Mouse (Mus musculus) intestine, postnatal 0 days (tissue): Measurements from ENCODE around the gene Osbpl7. TPM values are rescaled to one million over a fixed set of nuclear protein-coding genes. Genes with fewer than 3 reads are reported as not detected.
A peak's percentile ranks its signal among the peaks of the same experiment; 100 is the strongest.

Experiments
- ATAC-seq: fragments of 200-750 bp; cut with Nextera tagmentation; 2 replicates; pipeline ENCODE4 v1.8.0; 2017; ENCODE audit warnings: mild to moderate bottlenecking, moderate TSS enrichment, moderate library complexity
- H3K27ac ChIP-seq: fragments of 300-500 bp; sonication (generic); 2 replicates; pipeline ENCODE4 v1.5.1; 2014; ENCODE audit warnings: mild to moderate bottlenecking, low read depth, low read length, moderate library complexity
- H3K27me3 ChIP-seq: fragments of 300-500 bp; sonication (generic); replicated peaks from 2 replicates; pipeline ENCODE4 v1.6.1; 2014; ENCODE audit warnings: low read length, mixed read lengths; ENCODE audit not compliant: control insufficient read depth, insufficient read depth
- H3K36me3 ChIP-seq: fragments of 300-500 bp; sonication (generic); 2 replicates; pipeline ENCODE4 v1.6.1; 2014; ENCODE audit warnings: mild to moderate bottlenecking, moderate library complexity; ENCODE audit not compliant: control insufficient read depth, insufficient read depth
- H3K4me1 ChIP-seq: fragments of 300-500 bp; sonication (generic); replicated peaks from 2 replicates; pipeline ENCODE4 v1.6.1; 2014; ENCODE audit warnings: antibody characterized with exemption, low read length, mixed read lengths; ENCODE audit not compliant: control insufficient read depth, insufficient read depth
- H3K4me2 ChIP-seq: fragments of 300-500 bp; sonication (generic); replicated peaks from 2 replicates; pipeline ENCODE4 v1.6.1; 2014; ENCODE audit warnings: low read depth, mild to moderate bottlenecking, moderate library complexity
- H3K4me3 ChIP-seq: fragments of 300-500 bp; sonication (generic); 2 replicates; pipeline ENCODE4 v1.5.1; 2014; ENCODE audit warnings: low read depth, low read length
- H3K9ac ChIP-seq: fragments of 300-500 bp; sonication (generic); 2 replicates; pipeline ENCODE4 v1.6.1; 2014; ENCODE audit warnings: mild to moderate bottlenecking, low read depth, low read length
- H3K9me3 ChIP-seq: fragments of 300-500 bp; sonication (generic); 2 replicates; pipeline ENCODE4 v1.6.1; 2016; ENCODE audit warnings: mixed run types; ENCODE audit not compliant: control insufficient read depth
- CTCF ChIP-seq: sonication (generic); IDR thresholded peaks from 2 replicates; pipeline ENCODE4 v1.5.1; 2016; ENCODE audit warnings: low read depth, mild to moderate bottlenecking, control low read depth, antibody characterized with exemption, moderate library complexity
- WGBS: fragments of 180-500 bp; shearing (Covaris S2); extraction: QIAGEN DNeasy Blood & Tissue Kit; methylation state at CpG from one replicate; pipeline ENCODE4 v1.1.7; 2014; 5-methylcytosine and 5-hydroxymethylcytosine counted together
- polyA plus RNA-seq: library from polyadenylated mRNA; unstranded; fragments of >200 nt; fragmentation: Nextera tagmentation; extraction: Ambion mirVana; gene quantifications from 2 replicates; pipeline ENCODE4 v1.2.1, GENCODE M21; 2015

The Osbpl7 gene
- polyA plus RNA-seq, 1 experiment from 2014 or later = 10.6 TPM

- Histone ChIP-seq H3K4me3 (no peak overlapping the region), H3K9ac (no peak overlapping the region), H3K9me3 (no peaks in the 10 kb centered on the region), H3K36me3 (peaks cover 8% of the 10 kb centered on the region; the same call in 1 of the 2 replicates), H3K27me3 (no peaks in the 10 kb centered on the region), H3K27ac (no peak overlapping the region), H3K4me2 (no peak overlapping the region), H3K4me1 (no peaks in the 10 kb centered on the region)
- 28% methylated on average over 3 of the region's 3 CpGs for WGBS
- no peak for ATAC-seq
- peak; percentile 86 for TF ChIP-seq CTCF
Observed at GRCm38 (mm10) chr11:97072533-97072932, 22.1 kb downstream of the Osbpl7 start.

GRCm38 (mm10) chr11:97074235-97074634, 23.8 kb downstream of the Osbpl7 start:
- ATAC-seq = no peak
- WGBS = 70% methylated on average over 8 of the region's 8 CpGs
- no peak for TF ChIP-seq CTCF
- Histone ChIP-seq H3K27me3 (no peaks in the 10 kb centered on the region), H3K4me1 (no peaks in the 10 kb centered on the region), H3K27ac (no peak overlapping the region), H3K4me2 (no peak overlapping the region), H3K4me3 (no peak overlapping the region), H3K9ac (no peak overlapping the region), H3K9me3 (no peaks in the 10 kb centered on the region), H3K36me3 (no peaks in the 10 kb centered on the region)

DNA sequence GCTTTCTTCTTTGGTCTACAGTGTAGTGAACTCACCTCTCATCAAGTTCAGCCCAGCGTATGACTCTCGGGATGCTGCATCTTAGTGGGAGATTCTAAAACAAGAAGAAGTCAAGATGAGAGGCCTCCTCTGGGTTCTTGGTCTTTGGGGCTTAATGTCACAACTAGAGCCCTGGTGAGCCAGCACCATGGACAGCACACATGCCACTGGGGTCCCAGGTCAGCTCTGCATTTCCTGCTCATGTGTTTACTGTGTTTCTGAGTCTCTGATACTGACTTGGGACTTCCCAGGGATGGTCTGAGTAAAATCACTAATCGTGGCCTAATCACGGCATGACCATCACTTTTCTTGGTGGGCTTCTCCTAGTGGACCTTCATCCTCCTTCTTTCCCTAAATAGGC, 28.3 kb downstream of the Osbpl7 start:
- H3K4me2 ChIP-seq = no peak overlapping the region
- no peak overlapping the region for H3K4me3 ChIP-seq
- H3K9ac ChIP-seq = no peak overlapping the region
- H3K9me3 ChIP-seq = no peaks in the 10 kb centered on the region
- TF ChIP-seq CTCF = no peak
- 38% methylated on average over 4 of the region's 4 CpGs for WGBS
- H3K36me3 ChIP-seq = no peaks in the 10 kb centered on the region
- no peak overlapping the region for H3K27ac ChIP-seq
- H3K4me1 ChIP-seq = no peaks in the 10 kb centered on the region
- ATAC-seq = no peak
- no peaks in the 10 kb centered on the region; the same call in 1 of the 2 replicates for H3K27me3 ChIP-seq

DNA sequence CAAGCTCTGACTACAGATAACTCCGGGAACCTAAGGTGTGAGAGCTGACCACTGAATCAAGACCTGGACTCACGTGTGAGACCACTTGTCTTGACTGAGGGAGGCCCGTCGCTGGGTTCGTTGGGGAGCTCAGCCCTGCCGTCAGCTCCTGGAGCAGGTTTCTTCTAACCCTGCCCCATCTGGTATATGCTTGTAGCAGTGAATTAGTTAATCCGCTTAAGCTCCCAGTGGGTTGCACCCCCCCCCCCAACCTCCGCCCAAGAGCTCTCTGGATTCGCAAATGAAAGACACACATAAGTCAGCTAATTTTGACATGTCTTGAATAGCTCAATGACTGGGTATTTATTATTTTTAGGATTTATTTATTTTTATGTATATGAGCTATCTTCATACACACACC, 29.9 kb downstream of the Osbpl7 start:
- 40% methylated on average over 9 of the region's 9 CpGs for WGBS
- no peaks in the 10 kb centered on the region for H3K36me3 ChIP-seq

DNA sequence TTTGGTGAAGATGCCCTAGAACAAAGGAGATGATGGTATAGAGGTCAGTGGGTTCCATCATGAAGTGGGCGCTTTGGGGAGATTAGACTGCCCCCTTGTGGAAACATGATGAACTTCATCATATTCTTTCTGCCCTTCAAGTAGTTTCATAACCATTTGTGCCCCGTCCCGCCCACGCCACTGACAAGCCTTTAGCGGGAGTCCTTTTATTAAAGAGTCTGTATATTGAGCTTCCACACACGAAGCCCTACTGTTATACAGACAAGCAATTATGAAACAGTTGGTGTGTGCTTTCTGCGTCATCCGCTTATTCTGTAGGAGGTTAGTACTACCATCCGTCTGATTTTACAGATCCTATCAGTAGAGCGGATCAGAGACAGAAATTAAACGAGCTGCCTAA, 32.5 kb downstream of the Osbpl7 start:
- H3K4me3 ChIP-seq = no peak overlapping the region
- no peaks in the 10 kb centered on the region for H3K4me1 ChIP-seq
- H3K27me3 ChIP-seq = no peaks in the 10 kb centered on the region; the same call in 1 of the 2 replicates
- H3K36me3 ChIP-seq = no peaks in the 10 kb centered on the region
- 32% methylated on average over 11 of the region's 11 CpGs for WGBS
- H3K27ac ChIP-seq = no peak overlapping the region
- no peak overlapping the region for H3K9ac ChIP-seq
- H3K9me3 ChIP-seq = no peaks in the 10 kb centered on the region
- TF ChIP-seq CTCF = peak; percentile 79
- no peak overlapping the region for H3K4me2 ChIP-seq
- 0 out of 2 replicates have a peak, but pooled peaks have one; percentile 10 for ATAC-seq

More for the DNA sequence above, 29.9 kb downstream of the Osbpl7 start:
- no peaks in the 10 kb centered on the region; the same call in 1 of the 2 replicates for H3K27me3 ChIP-seq
- no peaks in the 10 kb centered on the region for H3K4me1 ChIP-seq
- H3K4me2 ChIP-seq = no peak overlapping the region
- ATAC-seq = no peak
- H3K27ac ChIP-seq = no peak overlapping the region
- no peaks in the 10 kb centered on the region for H3K9me3 ChIP-seq
- H3K4me3 ChIP-seq = no peak overlapping the region
- TF ChIP-seq CTCF = no peak
- H3K9ac ChIP-seq = no peak overlapping the region

DNA sequence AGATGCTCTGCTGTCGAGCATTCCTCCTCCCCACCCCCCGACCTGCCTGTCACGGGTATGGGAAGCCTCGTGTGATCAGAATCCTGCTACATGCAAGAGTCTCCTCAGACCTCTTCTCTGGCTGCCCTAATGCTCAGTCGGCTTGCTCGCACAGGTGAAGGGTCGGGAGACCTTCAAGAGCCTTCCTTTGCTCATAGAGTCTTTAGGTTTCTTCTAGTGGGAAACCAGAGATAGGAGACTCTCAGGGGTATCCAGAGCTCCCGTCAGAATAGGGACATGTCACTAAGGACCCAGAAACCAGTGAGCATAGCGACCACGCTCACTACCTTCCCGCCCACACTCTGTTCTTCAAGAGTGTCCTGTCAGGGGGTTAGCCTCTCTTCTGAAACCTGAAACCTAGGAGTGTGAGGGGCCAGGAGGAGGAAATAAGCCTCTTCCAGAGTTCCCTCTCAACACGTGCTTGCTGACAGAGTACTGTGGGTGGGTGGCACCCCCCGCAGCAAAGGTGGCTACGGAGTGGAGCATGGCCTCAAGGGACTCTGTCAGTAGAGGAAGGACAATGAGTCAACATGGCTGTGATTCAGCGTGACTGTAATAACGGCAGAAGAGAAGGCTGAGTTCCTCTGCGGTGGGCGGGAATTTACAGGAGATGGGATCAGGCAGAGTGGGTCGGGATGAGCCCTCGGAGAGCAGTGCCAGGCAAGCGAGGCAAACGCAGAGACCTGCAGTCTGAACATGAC, 33.1 kb downstream of the Osbpl7 start:
- Histone ChIP-seq H3K4me1 (no peaks in the 10 kb centered on the region), H3K27ac (no peak overlapping the region), H3K4me2 (no peak overlapping the region), H3K9ac (no peak overlapping the region), H3K9me3 (no peaks in the 10 kb centered on the region), H3K36me3 (no peaks in the 10 kb centered on the region), H3K4me3 (no peak overlapping the region), H3K27me3 (no peaks in the 10 kb centered on the region; the same call in 1 of the 2 replicates)
- ATAC-seq = no peak
- no peak for TF ChIP-seq CTCF
- 26% methylated on average over 22 of the region's 22 CpGs for WGBS
